Mouse (Mus musculus) embryonic fibroblast, embryonic 13.5 days (primary cell): Measurements from ENCODE around the gene Nktr.

Experiments used
- CTCF ChIP-seq: IDR thresholded peaks from 2 replicates; pipeline ENCODE4 v1.5.1; 2011; ENCODE audit warnings: mild to moderate bottlenecking, control low read depth, low read length, moderate library complexity, borderline replicate concordance; ENCODE audit not compliant: insufficient read depth
- POLR2A ChIP-seq: IDR thresholded peaks from 2 replicates; pipeline ENCODE4 v1.6.1; 2011; ENCODE audit warnings: low read depth, mild to moderate bottlenecking, control low read depth, low read length, moderate library complexity

- TF ChIP-seq CTCF (no peak), POLR2A (no peak)
Measured at GRCm38 (mm10) chr9:121707801-121708200, 11.2 kb upstream of the Nktr start.
